Mouse (Mus musculus) hindlimb bud, embryonic 11.5 days (tissue): ENCODE measurements around the gene Optc.

ENCODE experiments used
- DNase-seq: peaks from one replicate; pipeline ENCODE4 v3.0.0-alpha.2; 2012; ENCODE audit warnings: low read depth, low spot score; ENCODE audit errors: extremely low spot score

Optc gene

GRCm38 (mm10) chr1:133907949-133908658 lies at the start of gene Optc:
TSS of gene Optc (minus strand) at chr1:133907999.
- no peak for DNase-seq

GRCm38 (mm10) chr1:133954009-133954408 lies 46.2 kb upstream of the Optc start:
- no peak for DNase-seq

- DNase-seq, result no peak
These were observed 45.5 kb upstream of the Optc start for GRCm38 (mm10) chr1:133953261-133953742.

GRCm38 (mm10) chr1:133951598-133951997 lies 43.8 kb upstream of the Optc start:
- no peak for DNase-seq

- DNase-seq, result no peak
These were observed 42.4 kb upstream of the Optc start for GRCm38 (mm10) chr1:133950061-133950782.

- no peak for DNase-seq
These were observed 37.3 kb upstream of the Optc start for GRCm38 (mm10) chr1:133945106-133945505.

GRCm38 (mm10) chr1:133941904-133942303 lies 34.1 kb upstream of the Optc start:
- no peak for DNase-seq

- no peak for DNase-seq
These were observed 33.5 kb upstream of the Optc start for GRCm38 (mm10) chr1:133941158-133941860.

GRCm38 (mm10) chr1:133940481-133941092 lies 32.8 kb upstream of the Optc start:
- DNase-seq, result no peak

GRCm38 (mm10) chr1:133939708-133940107 lies 31.9 kb upstream of the Optc start:
- no peak for DNase-seq

- no peak for DNase-seq
These were observed 28.4 kb upstream of the Optc start for GRCm38 (mm10) chr1:133936169-133936568.

GRCm38 (mm10) chr1:133934354-133934963 lies 26.7 kb upstream of the Optc start:
- DNase-seq, result no peak

- DNase-seq, result no peak
These were observed 25.7 kb upstream of the Optc start for GRCm38 (mm10) chr1:133933301-133934195.

GRCm38 (mm10) chr1:133929980-133930379 lies 22.2 kb upstream of the Optc start:
- DNase-seq, result no peak

GRCm38 (mm10) chr1:133925223-133925622 lies 17.4 kb upstream of the Optc start:
- no peak for DNase-seq

- no peak for DNase-seq
These were observed 16.5 kb upstream of the Optc start for GRCm38 (mm10) chr1:133924141-133924875.

- DNase-seq, result no peak
These were observed 15.3 kb upstream of the Optc start for GRCm38 (mm10) chr1:133923071-133923470.

GRCm38 (mm10) chr1:133921304-133921751 lies 13.5 kb upstream of the Optc start, which contains the start of gene Prelp:
TSS of gene Prelp (minus strand) at chr1:133921414.
- no peak for DNase-seq

- no peak for DNase-seq
These were observed 13.1 kb upstream of the Optc start for GRCm38 (mm10) chr1:133920876-133921275.
